Mouse (Mus musculus) midbrain, embryonic 13.5 days (tissue): ENCODE data around the gene Mapk10. TPM values are rescaled to one million over a fixed set of nuclear protein-coding genes. Genes with fewer than 3 reads are reported as not detected.

Source experiments
- ATAC-seq: fragments of 200-750 bp; cut with Nextera tagmentation; 2 replicates; pipeline ENCODE4 v1.8.0; 2017; ENCODE audit warnings: mild to moderate bottlenecking, moderate TSS enrichment, moderate library complexity
- H3K27ac ChIP-seq: fragments of 300-500 bp; sonication (generic); 2 replicates; pipeline ENCODE4 v1.5.1; 2015; ENCODE audit warnings: inconsistent platforms, mild to moderate bottlenecking, moderate library complexity
- H3K27me3 ChIP-seq: fragments of 300-500 bp; sonication (generic); 2 replicates; pipeline ENCODE4 v1.6.1; 2015; ENCODE audit warnings: mild to moderate bottlenecking, inconsistent platforms
- H3K36me3 ChIP-seq: fragments of 300-500 bp; sonication (generic); 2 replicates; pipeline ENCODE4 v1.6.1; 2015; ENCODE audit warnings: mild to moderate bottlenecking, inconsistent platforms
- H3K4me1 ChIP-seq: fragments of 300-500 bp; sonication (generic); replicated peaks from 2 replicates; pipeline ENCODE4 v1.6.1; 2015; ENCODE audit warnings: inconsistent platforms
- H3K4me2 ChIP-seq: fragments of 300-500 bp; sonication (generic); replicated peaks from 2 replicates; pipeline ENCODE4 v1.6.1; 2015; ENCODE audit warnings: moderate library complexity, mild to moderate bottlenecking, inconsistent platforms
- H3K4me3 ChIP-seq: fragments of 300-500 bp; sonication (generic); replicated peaks from 2 replicates; pipeline ENCODE4 v1.5.1; 2015; ENCODE audit warnings: mild to moderate bottlenecking, inconsistent platforms
- H3K9ac ChIP-seq: fragments of 300-500 bp; sonication (generic); replicated peaks from 2 replicates; pipeline ENCODE4 v1.6.1; 2015; ENCODE audit warnings: mild to moderate bottlenecking, inconsistent platforms
- H3K9me3 ChIP-seq: fragments of 300-500 bp; sonication (generic); 2 replicates; pipeline ENCODE4 v1.6.1; 2016; ENCODE audit warnings: mild to moderate bottlenecking, inconsistent platforms
- WGBS: fragments of 180-500 bp; shearing (Covaris S2); methylation state at CpG from one replicate; pipeline ENCODE4 v1.1.7; 2015; 5-methylcytosine and 5-hydroxymethylcytosine counted together
- polyA plus RNA-seq: library from polyadenylated mRNA; unstranded; fragments of >200 nt; fragmentation: Nextera tagmentation; extraction: Ambion mirVana; gene quantifications from 2 replicates; pipeline ENCODE4 v1.2.1, GENCODE M21; 2015

The Mapk10 gene
- polyA plus RNA-seq, 1 experiment from 2014 or later, result 104 TPM

GRCm38 (mm10) chr5:102996331-102996730 lies 214.8 kb downstream of the Mapk10 start:
- Histone ChIP-seq H3K27me3 (no peaks in the 10 kb centered on the region), H3K4me3 (no peak overlapping the region), H3K9me3 (no peaks in the 10 kb centered on the region), H3K36me3 (0 out of 2 replicates have a peak, but pooled peaks cover 5% of the 10 kb centered on the region), H3K4me2 (no peak overlapping the region), H3K27ac (no peak overlapping the region), H3K9ac (no peak overlapping the region), H3K4me1 (no peaks in the 10 kb centered on the region)
- no peak for ATAC-seq
- 93% methylated on average over 7 of the region's 7 CpGs for WGBS

- no peak overlapping the region for H3K27ac ChIP-seq
- H3K36me3 ChIP-seq, result 0 out of 2 replicates have a peak, but pooled peaks cover 5% of the 10 kb centered on the region
- no peaks in the 10 kb centered on the region for H3K9me3 ChIP-seq
- no peak overlapping the region for H3K4me3 ChIP-seq
- no peaks in the 10 kb centered on the region for H3K27me3 ChIP-seq
- H3K4me1 ChIP-seq, result no peaks in the 10 kb centered on the region
- H3K4me2 ChIP-seq, result no peak overlapping the region
- H3K9ac ChIP-seq, result no peak overlapping the region
- no peak for ATAC-seq
These were observed 215.2 kb downstream of the Mapk10 start for GRCm38 (mm10) chr5:102995928-102996327.

GRCm38 (mm10) chr5:102993951-102994350 lies 217.2 kb downstream of the Mapk10 start:
- Histone ChIP-seq H3K9me3 (no peaks in the 10 kb centered on the region), H3K4me3 (no peak overlapping the region), H3K4me1 (no peaks in the 10 kb centered on the region), H3K9ac (no peak overlapping the region), H3K27ac (no peak overlapping the region), H3K4me2 (no peak overlapping the region), H3K36me3 (peaks cover 19% of the 10 kb centered on the region), H3K27me3 (no peaks in the 10 kb centered on the region)
- no peak for ATAC-seq
- WGBS, result 73% methylated on average over 5 of the region's 5 CpGs

GRCm38 (mm10) chr5:102991691-102992090 lies 219.4 kb downstream of the Mapk10 start:
- 68% methylated on average over 2 of the region's 2 CpGs for WGBS
- Histone ChIP-seq H3K4me1 (no peaks in the 10 kb centered on the region), H3K4me3 (no peak overlapping the region), H3K4me2 (no peak overlapping the region), H3K27me3 (no peaks in the 10 kb centered on the region), H3K9me3 (no peaks in the 10 kb centered on the region), H3K9ac (no peak overlapping the region), H3K36me3 (peaks cover 35% of the 10 kb centered on the region), H3K27ac (no peak overlapping the region)
- no peak for ATAC-seq

GRCm38 (mm10) chr5:102978382-102978781 lies 232.8 kb downstream of the Mapk10 start:
- Histone ChIP-seq H3K36me3 (no peaks in the 10 kb centered on the region), H3K9me3 (no peaks in the 10 kb centered on the region), H3K4me2 (no peak overlapping the region), H3K4me1 (peaks cover 25% of the 10 kb centered on the region), H3K27me3 (no peaks in the 10 kb centered on the region), H3K27ac (no peak overlapping the region), H3K9ac (no peak overlapping the region), H3K4me3 (no peak overlapping the region)
- ATAC-seq, result no peak
- 82% methylated on average over 2 of the region's 2 CpGs for WGBS

- Histone ChIP-seq H3K36me3 (no peaks in the 10 kb centered on the region), H3K27ac (peak overlapping the region; percentile 80), H3K4me1 (peaks cover 25% of the 10 kb centered on the region), H3K4me2 (no peak overlapping the region), H3K9me3 (no peaks in the 10 kb centered on the region), H3K27me3 (no peaks in the 10 kb centered on the region), H3K4me3 (no peak overlapping the region), H3K9ac (no peak overlapping the region)
- WGBS, result 46% methylated on average over 6 of the region's 6 CpGs
- peak; percentile 71 for ATAC-seq
These were observed 234.0 kb downstream of the Mapk10 start for GRCm38 (mm10) chr5:102977138-102977537.

- no peak for ATAC-seq
These were observed 234.6 kb downstream of the Mapk10 start for GRCm38 (mm10) chr5:102976540-102976939.

GRCm38 (mm10) chr5:102974400-102974799 lies 236.7 kb downstream of the Mapk10 start:
- Histone ChIP-seq H3K4me1 (peaks cover 25% of the 10 kb centered on the region), H3K9me3 (no peaks in the 10 kb centered on the region), H3K4me2 (no peak overlapping the region), H3K9ac (no peak overlapping the region), H3K27me3 (no peaks in the 10 kb centered on the region), H3K4me3 (no peak overlapping the region), H3K36me3 (no peaks in the 10 kb centered on the region), H3K27ac (peak overlapping the region; percentile 62; the same call in 1 of the 2 replicates)
- 48% methylated on average over 4 of the region's 4 CpGs for WGBS
- no peak for ATAC-seq

More at GRCm38 (mm10) chr5:102976540-102976939, 234.6 kb downstream of the Mapk10 start:
- peak overlapping the region; percentile 80 for H3K27ac ChIP-seq
- H3K9ac ChIP-seq, result no peak overlapping the region
- no peak overlapping the region for H3K4me2 ChIP-seq
- H3K9me3 ChIP-seq, result no peaks in the 10 kb centered on the region
- H3K27me3 ChIP-seq, result no peaks in the 10 kb centered on the region
- H3K36me3 ChIP-seq, result no peaks in the 10 kb centered on the region
- peaks cover 25% of the 10 kb centered on the region for H3K4me1 ChIP-seq
- no peak overlapping the region for H3K4me3 ChIP-seq

GRCm38 (mm10) chr5:102964396-102964795 lies 246.7 kb downstream of the Mapk10 start:
- no peak overlapping the region for H3K4me3 ChIP-seq
- no peak for ATAC-seq
- H3K9me3 ChIP-seq, result no peaks in the 10 kb centered on the region
- no peaks in the 10 kb centered on the region for H3K4me1 ChIP-seq
- H3K27ac ChIP-seq, result no peak overlapping the region
- no peak overlapping the region for H3K9ac ChIP-seq
- WGBS, result 95% methylated on average over 5 of the region's 5 CpGs
- no peak overlapping the region for H3K4me2 ChIP-seq
- peaks cover 48% of the 10 kb centered on the region for H3K36me3 ChIP-seq
- no peaks in the 10 kb centered on the region for H3K27me3 ChIP-seq

- ATAC-seq, result no peak
These were observed 257.7 kb downstream of the Mapk10 start for GRCm38 (mm10) chr5:102953414-102953813.

GRCm38 (mm10) chr5:102952918-102953317 lies 258.2 kb downstream of the Mapk10 start:
- Histone ChIP-seq H3K9ac (no peak overlapping the region), H3K9me3 (no peaks in the 10 kb centered on the region), H3K27me3 (no peaks in the 10 kb centered on the region), H3K4me1 (no peaks in the 10 kb centered on the region), H3K36me3 (peaks cover 10% of the 10 kb centered on the region), H3K4me3 (no peak overlapping the region), H3K27ac (no peak overlapping the region), H3K4me2 (no peak overlapping the region)
- ATAC-seq, result no peak
- 85% methylated on average over 3 of the region's 3 CpGs for WGBS

More at GRCm38 (mm10) chr5:102953414-102953813, 257.7 kb downstream of the Mapk10 start:
- H3K9ac ChIP-seq, result no peak overlapping the region
- no peaks in the 10 kb centered on the region for H3K9me3 ChIP-seq
- no peaks in the 10 kb centered on the region for H3K4me1 ChIP-seq
- no peak overlapping the region for H3K27ac ChIP-seq
- H3K27me3 ChIP-seq, result no peaks in the 10 kb centered on the region
- H3K4me2 ChIP-seq, result no peak overlapping the region
- H3K4me3 ChIP-seq, result no peak overlapping the region
- WGBS, result 88% methylated on average over 8 of the region's 8 CpGs
- H3K36me3 ChIP-seq, result peaks cover 10% of the 10 kb centered on the region

- ATAC-seq, result no peak
- Histone ChIP-seq H3K9me3 (no peaks in the 10 kb centered on the region), H3K36me3 (peaks cover 14% of the 10 kb centered on the region), H3K27ac (no peak overlapping the region), H3K9ac (no peak overlapping the region), H3K4me3 (no peak overlapping the region), H3K4me2 (no peak overlapping the region), H3K4me1 (no peaks in the 10 kb centered on the region), H3K27me3 (no peaks in the 10 kb centered on the region)
- WGBS, result 79% methylated on average over 8 of the region's 8 CpGs
These were observed 263.9 kb downstream of the Mapk10 start for GRCm38 (mm10) chr5:102947061-102947711.

- 90% methylated on average over 8 of the region's 8 CpGs for WGBS
- no peaks in the 10 kb centered on the region for H3K27me3 ChIP-seq
- H3K9me3 ChIP-seq, result no peaks in the 10 kb centered on the region
- no peak overlapping the region for H3K27ac ChIP-seq
- H3K4me1 ChIP-seq, result no peaks in the 10 kb centered on the region
- H3K4me3 ChIP-seq, result no peak overlapping the region
- no peak overlapping the region for H3K9ac ChIP-seq
- H3K4me2 ChIP-seq, result no peak overlapping the region
- H3K36me3 ChIP-seq, result peaks cover 14% of the 10 kb centered on the region
- no peak for ATAC-seq
These were observed 264.5 kb downstream of the Mapk10 start for GRCm38 (mm10) chr5:102946625-102947024.
